Mouse (Mus musculus): Measurements from ENCODE around the gene Whrn.

- TF ChIP-seq CTCF (IDR thresholded peaks at IDR 0.05; ENCODE audit: low read depth) (no peak), EP300 (optimal IDR thresholded peaks at IDR 0.05) (no peak)
Measured at GRCm38 (mm10) chr4:63460876-63461525, 34.8 kb downstream of the Whrn start.
